Mouse (Mus musculus) layer of hippocampus, postnatal 14 days (tissue): ENCODE data around the gene Mrpl18. TPM values are rescaled to one million over a fixed set of nuclear protein-coding genes. Genes with fewer than 3 reads are reported as not detected.
"Not testable (repeated sequence)": the region's sequence is repeated elsewhere in the genome, so short reads cannot be mapped to it uniquely, and the experiment has no call there.

Experiments used
- DNase-seq, 2 experiments: peaks; one replicate each; pipeline ENCODE4 v3.0.0; 2021 to 2022; ENCODE audit warnings: low spot score in 2 of 2, mixed read lengths in 1 of 2
- total RNA-seq, 2 experiments: library from RNA; stranded (reverse); gene quantifications; 2 replicates each; pipeline ENCODE4 v1.2.3; 2021

The Mrpl18 gene
- total RNA-seq, 2 experiments from 2014 or later: 48.8 to 56.4 TPM

GRCm38 (mm10) chr17:12910391-12910790 is 5.8 kb downstream of the Mrpl18 start:
- DNase-seq: no peak

DNA sequence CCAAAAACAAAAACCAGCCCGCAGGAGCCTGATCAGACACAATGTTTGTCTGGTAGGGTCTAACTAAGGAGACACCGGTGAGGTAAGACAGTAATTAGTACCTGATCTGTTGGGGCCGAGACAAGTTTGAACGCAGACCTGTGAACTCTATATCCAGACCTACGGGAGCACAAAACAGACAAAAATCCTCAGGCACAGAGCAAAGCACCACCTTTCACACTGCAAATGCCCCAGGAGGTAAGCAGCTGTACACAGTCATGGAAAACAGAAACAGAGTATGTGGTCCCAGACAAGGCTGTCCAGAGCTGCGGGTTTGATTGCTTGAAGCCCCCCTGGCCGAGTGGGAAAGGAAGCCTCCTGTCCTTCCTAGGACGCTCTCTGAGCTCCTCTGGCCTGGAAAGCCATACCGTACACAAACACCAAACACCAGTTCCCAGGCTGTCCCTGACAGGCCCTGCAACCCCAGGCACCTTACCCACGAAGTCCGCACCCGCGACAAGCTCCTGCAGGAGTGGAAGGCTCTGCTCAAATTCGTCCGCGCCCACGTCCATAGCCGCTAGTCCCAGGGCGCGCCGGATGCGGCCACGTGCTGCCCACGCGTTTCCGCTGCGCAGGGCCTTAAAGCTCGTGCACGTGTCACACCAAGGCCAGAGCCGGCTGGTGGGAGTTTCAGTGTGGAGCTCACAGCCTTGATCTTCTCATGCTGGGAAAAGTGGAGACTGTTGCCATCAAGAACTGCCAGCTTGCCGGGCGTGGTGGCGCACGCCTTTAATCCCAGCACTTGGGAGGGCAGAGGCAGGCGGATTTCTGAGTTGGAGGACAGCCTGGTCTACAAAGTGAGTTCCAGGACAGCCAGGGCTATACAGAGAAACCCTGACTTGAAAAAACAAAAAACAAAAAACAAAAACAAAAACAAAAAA is 6.5 kb downstream of the Mrpl18 start, which contains the start of gene Pnldc1:
Pnldc1 (minus strand) TSS at position 870 of the 920 bp plus-strand sequence.
- DNase-seq: no peak

GRCm38 (mm10) chr17:12906436-12906835 is 9.7 kb downstream of the Mrpl18 start:
- DNase-seq: no peak

GRCm38 (mm10) chr17:12905810-12906209 is 10.3 kb downstream of the Mrpl18 start:
- no peak for DNase-seq

DNA sequence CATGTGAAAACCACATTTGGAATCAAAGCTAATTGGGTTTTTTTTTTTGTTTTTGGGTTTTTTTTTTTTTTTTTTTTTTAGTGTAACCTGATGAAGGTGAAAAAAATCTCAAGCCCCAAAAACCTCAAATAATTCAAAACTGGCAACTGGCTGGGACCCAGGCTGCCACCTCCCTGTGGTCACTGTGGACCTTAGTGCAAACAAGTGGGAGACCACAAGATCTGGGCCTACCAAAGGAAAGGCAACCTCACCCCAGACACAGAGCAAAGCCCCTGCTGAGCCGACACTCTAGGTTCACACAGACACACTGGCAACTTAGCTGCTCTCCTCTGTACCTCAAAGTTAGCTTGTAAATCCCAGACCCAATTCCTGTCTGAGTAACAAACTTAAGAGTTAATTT is 11.8 kb downstream of the Mrpl18 start:
- no peak for DNase-seq

DNA sequence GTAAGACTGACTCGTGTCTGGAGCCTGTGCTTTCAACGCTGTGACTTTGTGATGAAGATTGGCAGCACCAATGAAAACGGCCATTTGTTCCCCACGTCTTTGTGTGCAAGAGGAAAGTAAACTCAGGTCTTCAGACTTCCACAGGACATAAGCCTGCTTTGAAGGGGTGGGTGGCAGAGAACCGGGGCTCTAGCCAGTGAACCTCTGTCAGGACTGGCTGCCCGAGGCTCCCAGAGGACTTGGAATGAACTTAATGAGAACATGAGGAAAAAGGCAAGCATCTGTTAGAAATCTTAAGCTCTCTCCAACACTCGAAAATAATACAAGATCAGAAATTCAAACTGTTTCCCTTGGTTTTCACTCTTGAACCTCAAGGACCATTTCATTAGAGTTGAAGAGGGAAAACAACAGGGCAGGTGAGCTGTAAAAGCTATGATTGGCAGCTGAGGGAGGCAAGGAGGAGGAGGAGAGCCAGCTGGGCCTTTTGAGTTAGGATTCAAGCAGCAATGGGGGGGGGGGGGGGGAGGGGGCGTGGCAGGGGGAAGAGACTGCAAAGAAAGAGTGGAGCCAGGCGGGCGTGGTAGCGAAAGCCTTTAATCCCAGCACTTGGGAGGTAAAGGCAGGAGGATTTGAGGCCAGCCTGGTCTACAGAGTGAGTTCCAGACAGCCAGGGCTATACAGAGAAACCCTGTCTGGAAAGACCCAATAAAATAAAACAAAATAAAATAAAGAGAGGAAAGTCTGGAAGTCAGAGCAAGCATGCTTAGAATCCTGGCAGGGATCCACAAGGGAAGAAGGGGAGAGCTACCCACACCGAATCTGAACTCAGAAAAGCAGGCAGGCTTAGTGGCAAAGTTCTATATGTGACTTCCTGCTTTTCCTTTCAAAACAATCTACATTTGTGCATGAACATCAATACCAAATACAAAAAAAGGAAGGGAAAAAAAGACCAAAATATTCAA is 12.5 kb downstream of the Mrpl18 start:
- no peak for DNase-seq

GRCm38 (mm10) chr17:12902291-12902690 is 13.9 kb downstream of the Mrpl18 start:
- no peak for DNase-seq

- DNase-seq: not testable (repeated sequence)
Measured at GRCm38 (mm10) chr17:12898607-12899006, 17.5 kb downstream of the Mrpl18 start.

- no peak for DNase-seq
Measured at GRCm38 (mm10) chr17:12897674-12898073, 18.5 kb downstream of the Mrpl18 start.

DNA sequence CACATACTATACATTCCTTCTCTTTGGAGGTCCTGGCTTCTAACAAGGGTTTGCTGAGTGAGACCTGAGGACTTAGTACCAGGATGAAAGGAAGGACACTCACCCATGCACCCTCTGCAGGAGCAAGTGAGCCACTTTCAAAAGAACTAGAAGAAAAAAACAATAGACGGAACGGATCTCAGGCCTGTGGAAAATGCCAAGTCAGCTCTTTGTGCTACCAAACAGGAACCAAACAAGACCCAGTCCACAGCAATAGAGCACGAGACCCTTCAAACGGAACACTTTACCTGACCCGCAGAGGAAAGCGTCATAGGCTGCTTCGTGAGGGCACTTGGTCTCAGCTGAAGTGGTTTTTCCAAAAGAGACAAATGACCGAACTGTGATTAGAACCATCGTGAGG is 24.1 kb downstream of the Mrpl18 start:
- DNase-seq: no peak

DNA sequence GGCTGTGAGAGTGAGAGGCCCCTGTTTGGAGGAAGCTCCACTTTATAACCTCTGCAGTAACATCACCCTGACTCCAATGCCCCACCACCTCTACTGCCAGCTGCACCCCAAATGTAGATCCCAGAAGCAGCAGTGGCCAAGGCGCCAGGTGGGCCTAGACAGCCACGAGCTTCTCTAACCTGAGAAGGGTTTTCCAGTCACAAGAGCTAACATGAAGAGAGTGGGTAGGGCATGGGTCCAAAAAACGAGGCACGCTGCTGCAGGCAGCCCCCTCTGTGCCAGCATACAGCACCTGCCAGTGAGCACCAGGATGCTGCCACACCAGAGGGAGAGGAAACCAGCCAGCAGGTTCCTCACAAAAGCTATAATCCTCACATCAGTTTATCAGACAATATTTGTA is 25.1 kb downstream of the Mrpl18 start:
- no peak for DNase-seq

GRCm38 (mm10) chr17:12887021-12887775 is 28.9 kb downstream of the Mrpl18 start:
- DNase-seq: no peak

DNA sequence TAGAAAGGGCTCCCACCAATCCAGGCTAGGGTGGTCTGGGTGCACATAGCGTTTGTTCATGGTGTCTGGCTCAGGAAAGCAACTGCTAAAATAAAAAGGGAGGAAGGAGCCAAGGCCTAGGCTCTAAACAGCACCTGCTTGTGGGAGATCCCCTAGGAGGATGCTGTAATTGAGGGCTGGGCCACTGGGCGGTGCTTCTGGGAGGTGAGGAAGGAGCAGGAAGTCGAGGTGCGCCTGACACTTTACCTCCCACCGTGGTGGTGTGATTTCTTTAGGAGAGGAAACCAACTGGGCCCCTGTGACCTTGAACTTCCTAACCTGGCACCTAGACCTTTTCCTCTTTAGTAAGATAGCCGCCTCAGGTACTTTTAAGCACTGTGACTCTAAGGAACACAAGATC is 29.5 kb downstream of the Mrpl18 start:
- no peak for DNase-seq

DNA sequence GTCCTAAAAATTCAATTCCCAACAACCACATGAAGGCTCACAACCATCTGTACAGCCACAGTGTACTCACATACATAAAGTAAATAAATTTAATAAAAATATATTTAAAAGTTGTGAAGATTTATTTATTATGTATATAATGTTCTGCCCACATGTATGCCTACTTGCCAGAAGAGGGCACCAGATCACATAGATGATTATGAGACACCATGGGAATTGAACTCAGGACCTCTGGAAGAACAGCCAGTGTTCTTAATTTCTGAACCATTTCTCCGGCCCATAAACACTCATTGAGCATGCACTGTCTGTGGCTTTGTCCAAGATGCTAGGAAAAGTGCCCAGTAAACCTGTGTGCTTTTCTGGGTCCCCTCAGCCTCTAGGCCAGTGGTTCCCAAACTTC is 34.9 kb downstream of the Mrpl18 start:
- DNase-seq: no peak

DNA sequence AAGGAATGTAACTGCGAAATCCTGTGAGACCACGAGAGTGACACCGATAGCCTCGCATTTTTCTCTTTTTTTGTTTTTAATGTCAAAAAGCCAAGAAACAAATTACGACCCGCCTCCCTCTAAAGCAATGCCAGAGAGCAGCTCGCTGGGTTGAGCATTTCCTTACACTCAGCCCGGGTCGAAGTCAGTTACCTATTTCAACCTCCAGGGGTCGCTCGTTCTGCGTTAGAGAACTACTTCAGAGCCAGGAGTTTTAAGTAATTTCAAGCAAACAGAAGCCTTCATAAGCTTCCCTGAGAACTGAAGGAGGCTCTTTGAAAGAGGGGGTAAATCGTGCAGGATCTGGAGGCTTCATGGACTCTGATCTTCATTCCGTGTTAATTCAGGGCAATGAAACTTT is 36.0 kb downstream of the Mrpl18 start:
- peak; percentile 84 to 89 for DNase-seq

DNA sequence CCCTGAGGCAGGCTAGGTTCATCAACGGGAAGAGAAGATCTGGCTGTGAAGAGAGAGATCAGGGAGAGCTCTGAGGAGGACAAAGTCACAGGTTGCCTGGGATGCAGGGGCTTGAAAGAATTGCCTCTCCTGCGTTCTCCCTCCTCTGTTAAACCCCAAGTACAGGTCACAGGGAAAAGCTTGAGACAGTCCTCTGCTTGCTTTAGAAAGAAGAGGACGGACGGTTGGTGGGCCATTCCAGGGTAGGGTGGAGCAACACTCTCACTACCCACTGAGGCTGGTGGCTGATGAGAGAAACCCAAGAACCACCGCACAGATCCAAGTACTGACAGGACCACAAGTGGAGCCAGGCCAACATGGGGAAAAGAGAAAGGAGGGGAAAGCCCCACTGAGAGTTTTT is 40.4 kb downstream of the Mrpl18 start, which contains the start of gene Mrgprh:
Mrgprh (plus strand) TSS at position 301 of the 400 bp plus-strand sequence.
- no peak for DNase-seq

DNA sequence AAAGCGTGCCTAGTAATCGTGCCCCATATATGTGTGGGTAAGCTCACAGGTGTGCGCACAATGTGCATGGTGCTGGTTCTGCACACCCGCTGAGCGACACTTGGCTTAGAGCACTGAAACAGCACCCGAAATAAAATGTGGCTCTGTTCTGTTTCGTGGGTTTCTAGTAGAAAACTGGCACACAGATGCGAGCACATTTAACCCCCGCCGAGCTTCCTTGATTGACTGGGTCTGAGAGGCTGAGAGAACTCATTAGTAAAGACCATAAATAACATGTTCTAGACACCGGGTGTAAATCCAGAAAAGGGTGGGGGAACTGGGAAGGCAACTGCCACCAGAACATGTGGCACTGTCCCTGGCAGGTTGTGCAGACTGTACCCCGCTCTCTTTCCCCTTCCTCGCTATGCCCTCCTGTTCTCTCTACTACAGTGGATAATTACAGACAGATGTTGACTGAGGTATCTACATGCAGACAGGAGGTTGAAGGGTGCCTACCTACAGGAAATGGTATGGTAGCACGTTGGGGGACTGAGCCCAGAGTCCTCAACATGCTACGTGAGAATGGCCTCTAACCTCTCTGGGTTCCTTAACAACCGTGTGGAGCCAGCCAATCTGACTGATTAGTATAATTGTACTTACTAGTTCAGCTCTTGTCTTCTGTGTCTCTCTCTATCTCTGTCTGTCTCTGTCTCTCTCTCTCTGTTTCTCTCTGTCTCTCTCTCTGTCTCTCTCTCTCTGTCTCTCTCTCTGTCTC is 43.7 kb downstream of the Mrpl18 start:
- peak; percentile 45 to 64 for DNase-seq

DNA sequence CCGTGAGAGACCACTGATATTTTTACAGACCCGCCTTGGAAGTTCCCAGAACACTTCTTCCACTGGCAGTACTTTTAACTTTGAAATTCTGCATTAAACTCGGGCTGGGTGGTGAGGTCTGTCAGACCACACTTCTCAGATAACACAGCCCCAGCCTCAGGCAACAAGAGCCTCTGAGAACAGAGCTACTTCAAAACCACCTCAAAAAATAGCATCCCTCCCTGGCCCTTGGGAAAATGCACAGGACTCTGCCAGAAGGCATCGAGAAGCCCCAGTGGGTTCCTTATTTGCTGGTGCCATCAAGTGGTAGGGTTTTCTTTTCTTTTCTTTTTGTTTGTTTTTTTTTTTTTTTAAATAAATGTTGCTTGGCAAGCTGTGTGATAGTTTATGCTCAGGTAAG is 47.5 kb downstream of the Mrpl18 start:
- no peak for DNase-seq

- DNase-seq: no peak
Measured at GRCm38 (mm10) chr17:12868043-12868442, 48.1 kb downstream of the Mrpl18 start, which contains the start of gene Mas1. Gene Mas1 (minus strand): TSS chr17:12868143.

- DNase-seq: no peak
Measured at GRCm38 (mm10) chr17:12866853-12867252, 49.3 kb downstream of the Mrpl18 start.
